ENCODE assay signal across 24 mouse cellular contexts in genomic region chr17:47349721-47350319, GRCm38 (mm10). TPM values are rescaled to one million over a fixed set of nuclear protein-coding genes. Genes with fewer than 3 reads are reported as not detected.
A peak's percentile ranks its signal among the peaks of the same experiment; 100 is the strongest.
DNase-seq lines count a peak whose midpoint lies in the region; ATAC-seq and TF ChIP-seq lines count a peak whose summit lies in the region.
"Had no signal": no experiment of that assay in that cellular context is flagged by ENCODE, and none has a peak within 500 bp of the region (broad histone marks: within the 10 kb centered on the region; RNA-seq: fewer than 3 reads in every experiment).

No protein-coding gene starts in this region.

- H3K9ac ChIP-seq in forebrain, postnatal 0 days: no peak overlapping the region
- no peak overlapping the region for H3K9ac ChIP-seq in forebrain, embryonic 13.5 days
- no peak overlapping the region for H3K9ac ChIP-seq in midbrain, embryonic 14.5 days (replicated peaks; ENCODE audit: low read length)
- H3K9ac ChIP-seq in midbrain, embryonic 15.5 days: no peak overlapping the region
- H3K9ac ChIP-seq in ES-E14 (ENCODE audit: insufficient read depth, low read depth, low read length, poor library complexity, severe bottlenecking): no peak overlapping the region
- H3K9ac ChIP-seq: hindbrain, embryonic 12.5 days; hindbrain, embryonic 15.5 days had no signal

- no peak overlapping the region for H3K4me3 ChIP-seq in forebrain, postnatal 0 days (ENCODE audit: low read depth, low read length)
- no peak overlapping the region for H3K4me3 ChIP-seq in forebrain, embryonic 13.5 days
- H3K4me3 ChIP-seq in midbrain, embryonic 14.5 days (replicated peaks; ENCODE audit: low read depth, low read length): no peak overlapping the region
- H3K4me3 ChIP-seq in midbrain, embryonic 15.5 days: no peak overlapping the region
- H3K4me3 ChIP-seq in ES-E14 (ENCODE audit: insufficient read depth in 1 of 2, low read depth in 1 of 2, low read length in 2 of 2, poor library complexity in 1 of 2, severe bottlenecking in 1 of 2): no peak overlapping the region
- H3K4me3 ChIP-seq: forebrain, embryonic 10.5 days; heart, adult 2 months; heart, embryonic 10.5 days; hindbrain, embryonic 12.5 days; hindbrain, embryonic 15.5 days had no signal

- peak; percentile 36; the same call in 1 of the 2 replicates for ATAC-seq in forebrain, postnatal 0 days
- no peak for ATAC-seq in forebrain, embryonic 13.5 days
- no peak for ATAC-seq in midbrain, embryonic 14.5 days (ENCODE audit: low FRiP score, low TSS enrichment)
- no peak for ATAC-seq in midbrain, embryonic 15.5 days (replicated peaks)
- ATAC-seq: activated CD4-positive, CD25-positive, alpha-beta regulatory T cell, adult 4 months; forebrain, embryonic 14.5 days; intestine, postnatal 0 days; Patski had no signal

- no peak overlapping the region for H3K27ac ChIP-seq in forebrain, postnatal 0 days (ENCODE audit: low read depth, low read length)
- H3K27ac ChIP-seq in forebrain, embryonic 13.5 days: no peak overlapping the region
- no peak overlapping the region for H3K27ac ChIP-seq in midbrain, embryonic 14.5 days (replicated peaks; ENCODE audit: low read depth, low read length)
- no peak overlapping the region for H3K27ac ChIP-seq in midbrain, embryonic 15.5 days
- H3K27ac ChIP-seq in ES-E14 (ENCODE audit: insufficient read depth, low read depth, low read length, poor library complexity, severe bottlenecking): peak overlapping the region; percentile 80
- H3K27ac ChIP-seq: forebrain, embryonic 10.5 days; heart, adult 2 months; heart, embryonic 10.5 days; hindbrain, embryonic 12.5 days; hindbrain, embryonic 15.5 days had no signal

- WGBS in forebrain, postnatal 0 days: 84% methylated on average over 3 of the region's 3 CpGs
- 77% methylated on average over 3 of the region's 3 CpGs for WGBS in forebrain, embryonic 13.5 days
- 86% methylated on average over 3 of the region's 3 CpGs for WGBS in midbrain, embryonic 14.5 days
- 80% methylated on average over 3 of the region's 3 CpGs for WGBS in midbrain, embryonic 15.5 days

- peaks cover 27% of the 10 kb centered on the region for H3K9me3 ChIP-seq in forebrain, postnatal 0 days (ENCODE audit: low read length)
- peaks cover 31% of the 10 kb centered on the region for H3K9me3 ChIP-seq in forebrain, embryonic 13.5 days (replicated peaks)
- peaks cover 29% of the 10 kb centered on the region for H3K9me3 ChIP-seq in midbrain, embryonic 14.5 days (ENCODE audit: control insufficient read depth, low read length)
- peaks cover 11% of the 10 kb centered on the region; the same call in 1 of the 2 replicates for H3K9me3 ChIP-seq in midbrain, embryonic 15.5 days
- peaks cover 11% of the 10 kb centered on the region; the same call in 1 of the 2 replicates for H3K9me3 ChIP-seq in ES-E14 (ENCODE audit: control insufficient read depth, insufficient read depth, low read depth, low read length)

- no peak for TF ChIP-seq CTCF in forebrain, postnatal 0 days (IDR thresholded peaks at IDR 0.05; ENCODE audit: low read depth)

- in situ Hi-C loops in ES-E14 (cut with MboI; ENCODE audit: low sequenced_read_pairs in 2 of 2, unreplicated experiment in 2 of 2): no loop called here

- no peaks in the 10 kb centered on the region for H3K27me3 ChIP-seq in forebrain, postnatal 0 days (ENCODE audit: insufficient read depth, low read length)
- H3K27me3 ChIP-seq in forebrain, embryonic 13.5 days: no peaks in the 10 kb centered on the region
- no peaks in the 10 kb centered on the region for H3K27me3 ChIP-seq in midbrain, embryonic 14.5 days (ENCODE audit: control insufficient read depth, insufficient read depth, low read length)
- H3K27me3 ChIP-seq in midbrain, embryonic 15.5 days (replicated peaks): no peaks in the 10 kb centered on the region
- H3K27me3 ChIP-seq: hindbrain, embryonic 12.5 days; hindbrain, embryonic 15.5 days; Patski had no signal

- H3K4me1 ChIP-seq in forebrain, postnatal 0 days (ENCODE audit: insufficient read depth): no peaks in the 10 kb centered on the region
- H3K4me1 ChIP-seq in forebrain, embryonic 13.5 days: no peaks in the 10 kb centered on the region
- no peaks in the 10 kb centered on the region for H3K4me1 ChIP-seq in midbrain, embryonic 14.5 days (ENCODE audit: control insufficient read depth, insufficient read depth, low read length)
- no peaks in the 10 kb centered on the region for H3K4me1 ChIP-seq in midbrain, embryonic 15.5 days
- H3K4me1 ChIP-seq in ES-E14 (ENCODE audit: control insufficient read depth in 2 of 2, insufficient read depth in 2 of 2, low read length in 2 of 2, poor library complexity in 1 of 2): no peaks in the 10 kb centered on the region
- H3K4me1 ChIP-seq: forebrain, embryonic 10.5 days; heart, embryonic 10.5 days; hindbrain, embryonic 12.5 days; hindbrain, embryonic 15.5 days had no signal

- no peak for DNase-seq in forebrain, postnatal 0 days
- peak; percentile 18 for DNase-seq in midbrain, embryonic 14.5 days
- DNase-seq in ES-E14 (ENCODE audit: low read depth, low spot score) (no peak), ZHBTc4 (ENCODE audit: low read depth, low spot score) (peak; percentile 82)
- DNase-seq in adrenal gland, adult 8-10 months: no peak
- no peak for DNase-seq in left cerebral cortex, adult 11 months (ENCODE audit: low spot score)
- DNase-seq: adrenal gland, postnatal 10 days; adrenal gland, postnatal 36 days; cerebellum, adult 11-12 months; cerebellum, adult 9-10 months; cerebellum, postnatal 14 days; gastrocnemius, postnatal 25 days; heart, adult 2 months had no signal

- no peak overlapping the region for H3K4me2 ChIP-seq in forebrain, postnatal 0 days (ENCODE audit: low read depth)
- no peak overlapping the region for H3K4me2 ChIP-seq in forebrain, embryonic 13.5 days
- no peak overlapping the region for H3K4me2 ChIP-seq in midbrain, embryonic 14.5 days (ENCODE audit: low read length)
- H3K4me2 ChIP-seq in midbrain, embryonic 15.5 days: no peak overlapping the region
- H3K4me2 ChIP-seq: hindbrain, embryonic 12.5 days; hindbrain, embryonic 15.5 days had no signal

- peaks cover 79% of the 10 kb centered on the region for H3K36me3 ChIP-seq in forebrain, postnatal 0 days (ENCODE audit: insufficient read depth)
- peaks cover 100% of the 10 kb centered on the region for H3K36me3 ChIP-seq in forebrain, embryonic 13.5 days (ENCODE audit: poor library complexity, severe bottlenecking)
- peaks cover 94% of the 10 kb centered on the region for H3K36me3 ChIP-seq in midbrain, embryonic 14.5 days (ENCODE audit: control insufficient read depth, insufficient read depth, low read length)
- H3K36me3 ChIP-seq in midbrain, embryonic 15.5 days (replicated peaks): peaks cover 67% of the 10 kb centered on the region
- H3K36me3 ChIP-seq in ES-E14 (ENCODE audit: control insufficient read depth, insufficient read depth, low read length, poor library complexity, severe bottlenecking): peaks cover 39% of the 10 kb centered on the region

TF ChIP-seq in ES-E14, 5 proteins besides CTCF, POLR2A, EP300 and RAD21:
- TF ChIP-seq CHD2 (IDR thresholded peaks at IDR 0.05; ENCODE audit: low read depth, low read length): no peak
- no peak for TF ChIP-seq MAFK (IDR thresholded peaks at IDR 0.05; ENCODE audit: insufficient read depth, low read depth, low read length)
- no peak for TF ChIP-seq ZNF384 (IDR thresholded peaks at IDR 0.05; ENCODE audit: low read depth, low read length)
- no peak for TF ChIP-seq ZC3H11A (IDR thresholded peaks at IDR 0.05; ENCODE audit: borderline replicate concordance, low read depth, low read length)
- no peak for TF ChIP-seq HCFC1 (IDR thresholded peaks at IDR 0.05; ENCODE audit: borderline replicate concordance, insufficient read depth, low read length)
TF ChIP-seq in ES-E14: peak in this region for 0.

RNA-seq across cellular contexts. Expression of gene Mrps10, which starts 18.9 kb away (rescaled TPM):
- 28.6 and 42.4 TPM in 2 replicates for total RNA-seq in forebrain, postnatal 0 days (2014; rRNA removed)
- 75.0 and 83.5 TPM in 2 replicates for polyA plus RNA-seq in forebrain, postnatal 0 days (2015; fragmentation: Nextera tagmentation; extraction: Ambion mirVana)
- 74.0 and 78.7 TPM in 2 replicates for polyA plus RNA-seq in forebrain, embryonic 13.5 days (2015; fragmentation: Nextera tagmentation; extraction: Ambion mirVana)
- 79.6 and 83.3 TPM in 2 replicates for polyA plus RNA-seq in midbrain, embryonic 14.5 days (2014; fragmentation: Nextera tagmentation; extraction: Ambion mirVana)
- 73.1 and 73.2 TPM in 2 replicates for polyA plus RNA-seq in midbrain, embryonic 15.5 days (2015; fragmentation: Nextera tagmentation; extraction: Ambion mirVana)
- total RNA-seq in ES-E14 (2012; rRNA removed): 55.8 and 65.1 TPM in 2 replicates
- total RNA-seq in adrenal gland, adult 8-10 months (2022): 10 to 100 TPM; 46.1 to 54.7 (median 50.0) TPM

RNA-seq across cellular contexts. Expression of gene Guca1b, which starts 35.4 kb away (rescaled TPM):
- total RNA-seq in forebrain, postnatal 0 days (2014; rRNA removed): 0.15 and 0.33 TPM in 2 replicates
- 0.18 TPM in 1 of 2 replicates, not detected in the other for polyA plus RNA-seq in forebrain, postnatal 0 days (2015; fragmentation: Nextera tagmentation; extraction: Ambion mirVana)
- 0.20 and 0.36 TPM in 2 replicates for polyA plus RNA-seq in forebrain, embryonic 13.5 days (2015; fragmentation: Nextera tagmentation; extraction: Ambion mirVana)
- polyA plus RNA-seq in midbrain, embryonic 14.5 days (2014; fragmentation: Nextera tagmentation; extraction: Ambion mirVana): 0.30 and 0.69 TPM in 2 replicates
- polyA plus RNA-seq in midbrain, embryonic 15.5 days (2015; fragmentation: Nextera tagmentation; extraction: Ambion mirVana): 0.30 and 0.57 TPM in 2 replicates
- not detected in 2 replicates for total RNA-seq in ES-E14 (2012; rRNA removed)
- total RNA-seq in adrenal gland, adult 8-10 months (2022): 1 to 10 TPM; 1.6 to 2.9 (median 2.1) TPM
- total RNA-seq: hematopoietic stem cell, adult 5-6 weeks had no signal

RNA-seq across cellular contexts. Expression of gene Guca1a, which starts 50.6 kb away (rescaled TPM):
- total RNA-seq in forebrain, postnatal 0 days (2014; rRNA removed): 0.23 TPM in 1 of 2 replicates, not detected in the other
- 0.33 and 0.59 TPM in 2 replicates for polyA plus RNA-seq in forebrain, postnatal 0 days (2015; fragmentation: Nextera tagmentation; extraction: Ambion mirVana)
- polyA plus RNA-seq in forebrain, embryonic 13.5 days (2015; fragmentation: Nextera tagmentation; extraction: Ambion mirVana): 0.26 and 0.28 TPM in 2 replicates
- polyA plus RNA-seq in midbrain, embryonic 14.5 days (2014; fragmentation: Nextera tagmentation; extraction: Ambion mirVana): 0.26 and 0.50 TPM in 2 replicates
- 0.60 and 0.92 TPM in 2 replicates for polyA plus RNA-seq in midbrain, embryonic 15.5 days (2015; fragmentation: Nextera tagmentation; extraction: Ambion mirVana)
- 10.7 and 12.2 TPM in 2 replicates for total RNA-seq in ES-E14 (2012; rRNA removed)
- total RNA-seq in adrenal gland, adult 8-10 months (2022): 1 to 10 TPM; 3.0 to 4.5 (median 3.4) TPM
- polyA plus RNA-seq: activated CD4-positive, CD25-positive, alpha-beta regulatory T cell, adult 4 months had no signal

Comparison
In these comparisons a context has a peak if more than half of its experiments do, and no peak if none do; other contexts are left out.
1. DNase-seq: peak in midbrain, embryonic 14.5 days (single experiment) and ZHBTc4 (single experiment); none in forebrain, postnatal 0 days (single experiment), ES-E14 (single experiment), adrenal gland, adult 8-10 months (single experiment) and left cerebral cortex, adult 11 months (single experiment).